11 mouse cellular contexts compared by ENCODE assay signal in genomic region chr17:88132601-88133346, GRCm38 (mm10).
DNase-seq lines count a peak whose midpoint lies in the region; ATAC-seq lines count a peak whose summit lies in the region.
"Had no signal": no experiment of that assay in that cellular context is flagged by ENCODE, and none has a peak within 500 bp of the region (broad histone marks: within the 10 kb centered on the region; RNA-seq: fewer than 3 reads in every experiment).

No protein-coding gene starts in this region.

- no peak overlapping the region for H3K27ac ChIP-seq in heart, embryonic 12.5 days (ENCODE audit: poor library complexity, severe bottlenecking)
- H3K27ac ChIP-seq in brown adipose tissue, adult 24 weeks (replicated peaks; ENCODE audit: low read depth, low read length): peak overlapping the region; percentile 84
- H3K27ac ChIP-seq in limb, embryonic 10.5 days: no peak overlapping the region
- H3K27ac ChIP-seq: embryonic facial prominence, embryonic 13.5 days; heart, embryonic 15.5 days; left cerebral cortex, adult 2 months had no signal

- 63% methylated on average over 23 of the region's 23 CpGs for WGBS in heart, embryonic 12.5 days
- 83% methylated on average over 23 of the region's 23 CpGs for WGBS in limb, embryonic 10.5 days

- H3K27me3 ChIP-seq in heart, embryonic 12.5 days (replicated peaks): no peaks in the 10 kb centered on the region
- H3K27me3 ChIP-seq in limb, embryonic 10.5 days (ENCODE audit: low read depth, poor library complexity, severe bottlenecking): no peaks in the 10 kb centered on the region
- H3K27me3 ChIP-seq: embryonic facial prominence, embryonic 13.5 days; heart, embryonic 15.5 days had no signal

- no peak overlapping the region for H3K4me2 ChIP-seq in heart, embryonic 12.5 days
- H3K4me2 ChIP-seq: embryonic facial prominence, embryonic 13.5 days; heart, embryonic 15.5 days had no signal

- H3K9me3 ChIP-seq in heart, embryonic 12.5 days (replicated peaks): no peaks in the 10 kb centered on the region
- no peaks in the 10 kb centered on the region for H3K9me3 ChIP-seq in limb, embryonic 10.5 days (replicated peaks)
- H3K9me3 ChIP-seq: embryonic facial prominence, embryonic 13.5 days; heart, embryonic 15.5 days had no signal

- H3K4me1 ChIP-seq in heart, embryonic 12.5 days (replicated peaks): no peaks in the 10 kb centered on the region
- H3K4me1 ChIP-seq in brown adipose tissue, adult 24 weeks (ENCODE audit: control insufficient read depth, insufficient read depth, insufficient read length, low read length): peaks cover 3% of the 10 kb centered on the region; the same call in 1 of the 2 replicates
- no peaks in the 10 kb centered on the region for H3K4me1 ChIP-seq in limb, embryonic 10.5 days
- H3K4me1 ChIP-seq: heart, embryonic 15.5 days had no signal

- ATAC-seq in heart, embryonic 12.5 days (ENCODE audit: insufficient number of reproducible peaks, low FRiP score): no peak
- no peak; the same call in 1 of the 2 replicates for ATAC-seq in erythroid progenitor cell, adult 5-6 weeks (replicated peaks; ENCODE audit: low FRiP score, poor library complexity, severe bottlenecking)

- peak; percentile 42 to 61 for DNase-seq in heart, adult 18-20 months
- DNase-seq in 3T3-L1 (ENCODE audit: low read depth, low spot score): peak; percentile 30
- peak; percentile 19 for DNase-seq in lung, postnatal 14 days
- no peak for DNase-seq in spleen, adult 12 weeks (ENCODE audit: low spot score)
- DNase-seq in limb, embryonic 10.5 days (ENCODE audit: low spot score): no peak

- H3K36me3 ChIP-seq in heart, embryonic 12.5 days: no peaks in the 10 kb centered on the region
- H3K36me3 ChIP-seq in limb, embryonic 10.5 days: no peaks in the 10 kb centered on the region
- H3K36me3 ChIP-seq: embryonic facial prominence, embryonic 13.5 days; heart, embryonic 15.5 days had no signal

- no peak overlapping the region for H3K4me3 ChIP-seq in heart, embryonic 12.5 days
- peak overlapping the region; percentile 34 for H3K4me3 ChIP-seq in brown adipose tissue, adult 24 weeks (ENCODE audit: insufficient read depth, low read depth, low read length)
- H3K4me3 ChIP-seq in limb, embryonic 10.5 days: no peak overlapping the region
- H3K4me3 ChIP-seq: embryonic facial prominence, embryonic 13.5 days; heart, embryonic 15.5 days; left cerebral cortex, adult 2 months had no signal

- no peak overlapping the region for H3K9ac ChIP-seq in heart, embryonic 12.5 days
- H3K9ac ChIP-seq: embryonic facial prominence, embryonic 13.5 days; heart, embryonic 15.5 days had no signal

Comparison
In these comparisons a context has a peak if more than half of its experiments do, and no peak if none do; other contexts are left out.
1. DNase-seq: peak in heart, adult 18-20 months (2 of 2), 3T3-L1 (single experiment) and lung, postnatal 14 days (single experiment); none in spleen, adult 12 weeks (single experiment) and limb, embryonic 10.5 days (single experiment).